Mouse (Mus musculus) liver, embryonic 14.5 days (tissue): ENCODE results near the gene Scn7a.

Experiments used
- CTCF ChIP-seq: IDR thresholded peaks from 2 replicates; pipeline ENCODE4 v1.5.1; 2016; ENCODE audit warnings: antibody characterized with exemption, low read depth, control low read depth
- EP300 ChIP-seq: IDR thresholded peaks from 2 replicates; pipeline ENCODE4 v1.6.1; 2016; ENCODE audit warnings: antibody characterized with exemption, low read depth

DNA sequence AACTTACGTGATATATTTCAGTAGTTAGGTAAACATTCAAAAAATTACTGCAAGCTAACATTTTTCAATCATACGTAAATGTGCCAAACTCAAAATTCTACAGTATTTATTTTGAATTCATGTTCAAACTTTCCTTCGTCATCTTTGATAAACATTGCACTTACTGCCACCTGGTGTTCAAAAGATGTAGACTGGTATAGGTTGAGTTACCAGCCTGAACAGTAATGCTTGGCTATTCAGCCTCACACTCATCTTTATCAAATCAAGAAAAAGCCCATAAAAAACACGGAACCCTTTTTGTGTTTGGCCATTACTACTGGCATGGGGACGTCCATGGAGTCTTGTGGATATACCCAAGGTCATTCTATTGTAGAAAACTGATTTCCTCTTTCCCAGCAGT lies 140.3 kb downstream of the Scn7a start:
- TF ChIP-seq EP300 (no peak), CTCF (no peak; the same call in 1 of the 2 replicates)
